Mouse (Mus musculus): ENCODE measurements around the gene Ifnl2. TPM values are rescaled to one million over a fixed set of nuclear protein-coding genes. Genes with fewer than 3 reads are reported as not detected.
A peak's percentile ranks its signal among the peaks of the same experiment; 100 is the strongest.

The Ifnl2 gene
- polyA plus RNA-seq, 1 experiment from 2014 or later: not detected

- no peak overlapping the region for H3K27ac ChIP-seq
- peak overlapping the region; percentile 27 for H3K4me3 ChIP-seq
- H3K4me2 ChIP-seq: peak overlapping the region; percentile 47
- 6% methylated on average over 16 of the region's 16 CpGs for WGBS
- H3K36me3 ChIP-seq (replicated peaks): no peaks in the 10 kb centered on the region
- no peaks in the 10 kb centered on the region for H3K9me3 ChIP-seq
- ATAC-seq (replicated peaks): no peak
- H3K27me3 ChIP-seq (replicated peaks): peaks cover 20% of the 10 kb centered on the region; the same call in 1 of the 2 replicates
- peaks cover 12% of the 10 kb centered on the region for H3K4me1 ChIP-seq
- peak overlapping the region; percentile 11; the same call in 1 of the 2 replicates for H3K9ac ChIP-seq
Measured at GRCm38 (mm10) chr7:28488030-28488491, 22.2 kb downstream of the Ifnl2 start.

- 44% methylated on average over 4 of the region's 4 CpGs for WGBS
Measured at GRCm38 (mm10) chr7:28484192-28484591, 26.1 kb downstream of the Ifnl2 start.

GRCm38 (mm10) chr7:28482854-28483253, 27.4 kb downstream of the Ifnl2 start:
- H3K36me3 ChIP-seq (replicated peaks): no peaks in the 10 kb centered on the region
- no peak for ATAC-seq (replicated peaks)
- no peak overlapping the region for H3K4me2 ChIP-seq
- H3K9ac ChIP-seq: no peak overlapping the region
- peaks cover 9% of the 10 kb centered on the region; the same call in 1 of the 2 replicates for H3K27me3 ChIP-seq (replicated peaks)
- 89% methylated on average over 11 of the region's 11 CpGs for WGBS
- no peak overlapping the region for H3K27ac ChIP-seq
- no peak overlapping the region for H3K4me3 ChIP-seq
- no peaks in the 10 kb centered on the region for H3K9me3 ChIP-seq
- H3K4me1 ChIP-seq: peaks cover 4% of the 10 kb centered on the region

More at GRCm38 (mm10) chr7:28484192-28484591, 26.1 kb downstream of the Ifnl2 start:
- Histone ChIP-seq H3K9ac (no peak overlapping the region), H3K4me2 (no peak overlapping the region), H3K27me3 (replicated peaks) (peaks cover 14% of the 10 kb centered on the region; the same call in 1 of the 2 replicates), H3K4me1 (peaks cover 10% of the 10 kb centered on the region), H3K9me3 (no peaks in the 10 kb centered on the region), H3K36me3 (replicated peaks) (no peaks in the 10 kb centered on the region), H3K4me3 (no peak overlapping the region), H3K27ac (no peak overlapping the region)
- no peak for ATAC-seq (replicated peaks)

- no peaks in the 10 kb centered on the region for H3K4me1 ChIP-seq
- no peaks in the 10 kb centered on the region for H3K9me3 ChIP-seq
- no peak for ATAC-seq (replicated peaks)
- H3K36me3 ChIP-seq (replicated peaks): no peaks in the 10 kb centered on the region
- H3K9ac ChIP-seq: no peak overlapping the region
- H3K4me3 ChIP-seq: no peak overlapping the region
- H3K27me3 ChIP-seq (replicated peaks): no peaks in the 10 kb centered on the region
- H3K4me2 ChIP-seq: no peak overlapping the region
- no peak overlapping the region for H3K27ac ChIP-seq
- WGBS: 8% methylated on average over 8 of the region's 8 CpGs
Measured at GRCm38 (mm10) chr7:28478854-28479253, 31.4 kb downstream of the Ifnl2 start.

- WGBS: 86% methylated on average over 5 of the region's 5 CpGs
- no peak for ATAC-seq (replicated peaks)
- no peak overlapping the region for H3K27ac ChIP-seq
- H3K4me1 ChIP-seq: no peaks in the 10 kb centered on the region
- H3K36me3 ChIP-seq (replicated peaks): no peaks in the 10 kb centered on the region
- no peaks in the 10 kb centered on the region for H3K9me3 ChIP-seq
- H3K9ac ChIP-seq: no peak overlapping the region
- no peak overlapping the region for H3K4me3 ChIP-seq
- H3K27me3 ChIP-seq (replicated peaks): no peaks in the 10 kb centered on the region
- no peak overlapping the region for H3K4me2 ChIP-seq
Measured at GRCm38 (mm10) chr7:28477363-28477762, 32.9 kb downstream of the Ifnl2 start.

- no peaks in the 10 kb centered on the region for H3K36me3 ChIP-seq (replicated peaks)
- H3K4me2 ChIP-seq: no peak overlapping the region
- no peak overlapping the region for H3K9ac ChIP-seq
- H3K9me3 ChIP-seq: no peaks in the 10 kb centered on the region
- no peaks in the 10 kb centered on the region for H3K27me3 ChIP-seq (replicated peaks)
- H3K4me1 ChIP-seq: no peaks in the 10 kb centered on the region
- no peak overlapping the region for H3K27ac ChIP-seq
- 94% methylated on average over 6 of the region's 6 CpGs for WGBS
- H3K4me3 ChIP-seq: no peak overlapping the region
- no peak for ATAC-seq (replicated peaks)
Measured at GRCm38 (mm10) chr7:28476191-28476590, 34.1 kb downstream of the Ifnl2 start.

GRCm38 (mm10) chr7:28467213-28467751, 43.0 kb downstream of the Ifnl2 start:
- H3K4me3 ChIP-seq: peak overlapping the region; percentile 22
- ATAC-seq (replicated peaks): peak; percentile 19; the same call in 1 of the 2 replicates
- 6% methylated on average over 63 of the region's 63 CpGs for WGBS

GRCm38 (mm10) chr7:28466721-28467212, 43.5 kb downstream of the Ifnl2 start:
- Histone ChIP-seq H3K4me2 (peak overlapping the region; percentile 42), H3K27me3 (replicated peaks) (0 out of 2 replicates have a peak, but pooled peaks cover 7% of the 10 kb centered on the region), H3K9me3 (no peaks in the 10 kb centered on the region), H3K4me3 (peak overlapping the region; percentile 22; the same call in 1 of the 2 replicates), H3K36me3 (replicated peaks) (peaks cover 9% of the 10 kb centered on the region; the same call in 1 of the 2 replicates), H3K27ac (no peak overlapping the region), H3K4me1 (peaks cover 26% of the 10 kb centered on the region), H3K9ac (no peak overlapping the region)
- ATAC-seq (replicated peaks): no peak
- WGBS: 20% methylated on average over 40 of the region's 40 CpGs

More at GRCm38 (mm10) chr7:28467213-28467751, 43.0 kb downstream of the Ifnl2 start:
- Histone ChIP-seq H3K9me3 (no peaks in the 10 kb centered on the region), H3K4me2 (peak overlapping the region; percentile 42), H3K9ac (0 out of 2 replicates have a peak overlapping the region, but pooled peaks have one; percentile 5), H3K27me3 (replicated peaks) (0 out of 2 replicates have a peak, but pooled peaks cover 7% of the 10 kb centered on the region), H3K36me3 (replicated peaks) (peaks cover 6% of the 10 kb centered on the region; the same call in 1 of the 2 replicates), H3K27ac (no peak overlapping the region), H3K4me1 (peaks cover 26% of the 10 kb centered on the region)

GRCm38 (mm10) chr7:28464416-28465212, 45.6 kb downstream of the Ifnl2 start:
- Histone ChIP-seq H3K4me1 (peaks cover 34% of the 10 kb centered on the region), H3K36me3 (replicated peaks) (peaks cover 14% of the 10 kb centered on the region; the same call in 1 of the 2 replicates), H3K9me3 (no peaks in the 10 kb centered on the region), H3K27me3 (replicated peaks) (0 out of 2 replicates have a peak, but pooled peaks cover 7% of the 10 kb centered on the region), H3K4me2 (peak overlapping the region; percentile 39), H3K4me3 (no peak overlapping the region; the same call in 1 of the 2 replicates), H3K27ac (peak overlapping the region; percentile 25; the same call in 1 of the 2 replicates), H3K9ac (no peak overlapping the region)
- ATAC-seq (replicated peaks): peak; percentile 75
- 50% methylated on average over 10 of the region's 10 CpGs for WGBS

- peaks cover 33% of the 10 kb centered on the region for H3K36me3 ChIP-seq (replicated peaks)
- peaks cover 34% of the 10 kb centered on the region for H3K4me1 ChIP-seq
- ATAC-seq (replicated peaks): no peak
- H3K9ac ChIP-seq: no peak overlapping the region
- H3K4me2 ChIP-seq: no peak overlapping the region
- 97% methylated on average over 2 of the region's 2 CpGs for WGBS
- no peaks in the 10 kb centered on the region for H3K9me3 ChIP-seq
- H3K4me3 ChIP-seq: no peak overlapping the region
- 0 out of 2 replicates have a peak, but pooled peaks cover 7% of the 10 kb centered on the region for H3K27me3 ChIP-seq (replicated peaks)
- H3K27ac ChIP-seq: no peak overlapping the region
Measured at GRCm38 (mm10) chr7:28462769-28463168, 47.5 kb downstream of the Ifnl2 start.

- Histone ChIP-seq H3K9ac (no peak overlapping the region), H3K4me1 (peaks cover 23% of the 10 kb centered on the region), H3K4me2 (no peak overlapping the region), H3K4me3 (no peak overlapping the region), H3K9me3 (no peaks in the 10 kb centered on the region), H3K27ac (no peak overlapping the region), H3K36me3 (replicated peaks) (peaks cover 49% of the 10 kb centered on the region), H3K27me3 (replicated peaks) (no peaks in the 10 kb centered on the region)
- WGBS: 97% methylated on average over 5 of the region's 5 CpGs
- ATAC-seq (replicated peaks): no peak
Measured at GRCm38 (mm10) chr7:28460361-28460760, 49.9 kb downstream of the Ifnl2 start.
